Mouse (Mus musculus) embryonic facial prominence, embryonic 10.5 days (tissue): Measurements from ENCODE around the gene Sec22c. TPM values are rescaled to one million over a fixed set of nuclear protein-coding genes. Genes with fewer than 3 reads are reported as not detected.

ENCODE experiments used
- DNase-seq: peaks from one replicate; pipeline ENCODE4 v3.0.0-alpha.2; 2017; ENCODE audit warnings: low spot score
- H3K27ac ChIP-seq: fragments of 300-500 bp; sonication (generic); replicated peaks from 2 replicates; pipeline ENCODE4 v1.5.1; 2016; ENCODE audit warnings: mild to moderate bottlenecking
- H3K27me3 ChIP-seq: fragments of 300-500 bp; sonication (generic); replicated peaks from 2 replicates; pipeline ENCODE4 v1.6.1; 2016; ENCODE audit warnings: low read depth, mild to moderate bottlenecking; ENCODE audit not compliant: poor library complexity, severe bottlenecking
- H3K36me3 ChIP-seq: fragments of 300-500 bp; sonication (generic); replicated peaks from 2 replicates; pipeline ENCODE4 v1.6.1; 2016; ENCODE audit warnings: mild to moderate bottlenecking, moderate library complexity
- H3K4me1 ChIP-seq: fragments of 300-500 bp; sonication (generic); 2 replicates; pipeline ENCODE4 v1.6.1; 2016
- H3K4me3 ChIP-seq: fragments of 300-500 bp; sonication (generic); 2 replicates; pipeline ENCODE4 v1.5.1; 2016; ENCODE audit warnings: mild to moderate bottlenecking, moderate library complexity
- H3K9me3 ChIP-seq: fragments of 300-500 bp; sonication (generic); 2 replicates; pipeline ENCODE4 v1.6.1; 2016; ENCODE audit warnings: mild to moderate bottlenecking
- WGBS: fragments of 180-500 bp; shearing (Covaris S2); methylation state at CpG from one replicate; pipeline ENCODE4 v1.1.7; 2016; 5-methylcytosine and 5-hydroxymethylcytosine counted together
- polyA plus RNA-seq: library from polyadenylated mRNA; unstranded; fragments of >200 nt; fragmentation: Nextera tagmentation; extraction: Ambion mirVana; gene quantifications from 2 replicates; pipeline ENCODE4 v1.2.1, GENCODE M21; 2016

Gene Sec22c
- polyA plus RNA-seq, 1 experiment from 2014 or later, result 17.8 TPM

- H3K4me3 ChIP-seq, result no peak overlapping the region
- DNase-seq, result no peak
- H3K9me3 ChIP-seq, result no peaks in the 10 kb centered on the region
- WGBS, result 52% methylated on average over 7 of the region's 7 CpGs
- H3K4me1 ChIP-seq, result peaks cover 6% of the 10 kb centered on the region; the same call in 1 of the 2 replicates
- no peaks in the 10 kb centered on the region for H3K36me3 ChIP-seq
- H3K27me3 ChIP-seq, result peaks cover 62% of the 10 kb centered on the region
- H3K27ac ChIP-seq, result no peak overlapping the region
Measured at GRCm38 (mm10) chr9:121635835-121636576, 69.3 kb downstream of the Sec22c start.

GRCm38 (mm10) chr9:121633306-121633705 is 72.0 kb downstream of the Sec22c start:
- Histone ChIP-seq H3K36me3 (no peaks in the 10 kb centered on the region), H3K9me3 (no peaks in the 10 kb centered on the region), H3K4me1 (peaks cover 6% of the 10 kb centered on the region; the same call in 1 of the 2 replicates), H3K4me3 (no peak overlapping the region), H3K27ac (no peak overlapping the region), H3K27me3 (peaks cover 35% of the 10 kb centered on the region)
- no peak for DNase-seq
- 78% methylated on average over 6 of the region's 6 CpGs for WGBS

GRCm38 (mm10) chr9:121632891-121633290 is 72.4 kb downstream of the Sec22c start:
- DNase-seq, result no peak
- H3K27ac ChIP-seq, result no peak overlapping the region
- H3K4me3 ChIP-seq, result no peak overlapping the region
- 86% methylated on average over 10 of the region's 10 CpGs for WGBS
- no peaks in the 10 kb centered on the region for H3K36me3 ChIP-seq
- peaks cover 6% of the 10 kb centered on the region; the same call in 1 of the 2 replicates for H3K4me1 ChIP-seq
- H3K9me3 ChIP-seq, result no peaks in the 10 kb centered on the region
- H3K27me3 ChIP-seq, result peaks cover 31% of the 10 kb centered on the region

- Histone ChIP-seq H3K27me3 (peaks cover 23% of the 10 kb centered on the region), H3K9me3 (no peaks in the 10 kb centered on the region), H3K4me1 (peaks cover 6% of the 10 kb centered on the region; the same call in 1 of the 2 replicates), H3K4me3 (no peak overlapping the region), H3K27ac (no peak overlapping the region), H3K36me3 (no peaks in the 10 kb centered on the region)
- 69% methylated on average over 4 of the region's 4 CpGs for WGBS
- no peak for DNase-seq
Measured at GRCm38 (mm10) chr9:121631946-121632345, 73.3 kb downstream of the Sec22c start.

GRCm38 (mm10) chr9:121630627-121631026 is 74.7 kb downstream of the Sec22c start:
- H3K4me3 ChIP-seq, result no peak overlapping the region
- no peak for DNase-seq
- H3K9me3 ChIP-seq, result no peaks in the 10 kb centered on the region
- WGBS, result 87% methylated on average over 1 of the region's 1 CpGs
- peaks cover 6% of the 10 kb centered on the region; the same call in 1 of the 2 replicates for H3K4me1 ChIP-seq
- no peak overlapping the region for H3K27ac ChIP-seq
- no peaks in the 10 kb centered on the region for H3K36me3 ChIP-seq
- peaks cover 11% of the 10 kb centered on the region; the same call in 1 of the 2 replicates for H3K27me3 ChIP-seq

Other genes starting within 250 kb of the Sec22c start
- gene Cck, start 209.8 kb downstream of the Sec22c start, polyA plus RNA-seq, result 0.91 and 0.99 TPM in 2 replicates
- not detected in 2 replicates for gene Lyzl4, start 63.4 kb downstream of the Sec22c start, polyA plus RNA-seq
- gene Vipr1, start 62.8 kb downstream of the Sec22c start, polyA plus RNA-seq, result 0.16 and 0.33 TPM in 2 replicates
- 91.0 and 92.4 TPM in 2 replicates for gene Ss18l2, start 4.8 kb upstream of the Sec22c start, polyA plus RNA-seq
- gene Nktr, start 13.7 kb upstream of the Sec22c start, polyA plus RNA-seq, result 61.2 and 62.9 TPM in 2 replicates
- gene Zfp651, start 53.8 kb upstream of the Sec22c start, polyA plus RNA-seq, result 5.3 and 6.4 TPM in 2 replicates
- 0.17 and 0.26 TPM in 2 replicates for gene Klhl40, start 72.1 kb upstream of the Sec22c start, polyA plus RNA-seq
- not detected in 2 replicates for gene Hhatl, start 87.0 kb upstream of the Sec22c start, polyA plus RNA-seq
- gene Ccdc13, start 134.0 kb upstream of the Sec22c start, polyA plus RNA-seq, result 0.83 and 1.2 TPM in 2 replicates
- 195 and 201 TPM in 2 replicates for gene Higd1a, start 152.9 kb upstream of the Sec22c start, polyA plus RNA-seq
- 0.18 and 0.52 TPM in 2 replicates for gene Ackr2, start 192.9 kb upstream of the Sec22c start, polyA plus RNA-seq
- gene Cyp8b1, start 210.8 kb upstream of the Sec22c start, polyA plus RNA-seq, result not detected in 2 replicates
- gene Fam198a, start 245.5 kb upstream of the Sec22c start, polyA plus RNA-seq, result 0.37 and 0.53 TPM in 2 replicates